Comparison of ENCODE assay signal across 9 mouse cellular contexts in the genomic region with DNA sequence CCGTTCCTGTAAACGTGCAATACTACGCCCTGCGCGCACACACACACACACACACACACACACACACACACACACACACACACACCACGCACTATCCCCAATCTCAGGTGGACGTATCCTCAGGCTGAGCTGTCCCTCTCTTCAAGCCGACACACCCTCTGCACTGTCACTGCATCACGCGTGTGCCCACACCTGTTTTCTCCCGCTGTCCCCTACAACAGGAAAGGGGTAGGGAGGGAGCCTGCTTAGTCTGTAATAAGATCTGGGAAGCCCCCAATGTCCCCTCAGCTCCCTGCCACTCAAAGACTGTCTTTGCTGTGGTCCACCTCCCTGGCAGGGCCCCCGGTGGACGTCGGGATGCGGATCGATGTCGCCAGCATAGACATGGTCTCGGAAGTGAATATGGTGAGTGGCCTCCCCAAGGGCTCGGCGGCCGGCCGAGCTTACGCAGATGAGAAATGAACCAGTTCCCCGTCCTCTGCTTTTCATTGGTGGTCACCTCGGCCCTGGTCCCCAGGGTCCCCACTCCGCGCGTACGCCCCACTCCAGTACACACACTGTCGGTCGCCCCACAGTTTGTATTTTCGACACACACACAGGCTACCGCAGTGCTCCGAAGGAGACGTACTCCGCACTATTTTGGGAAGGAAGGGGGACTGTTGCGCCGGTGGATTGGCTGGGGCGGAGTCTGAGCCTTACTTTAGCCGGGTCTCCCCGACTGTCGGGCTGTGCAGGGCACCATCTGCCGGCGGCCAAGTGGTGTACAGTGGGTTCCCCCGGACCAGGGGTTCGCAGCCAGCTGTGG. TPM values are rescaled to one million over a fixed set of nuclear protein-coding genes. Genes with fewer than 3 reads are reported as not detected.
DNase-seq lines count a peak whose midpoint lies in the region; ATAC-seq and TF ChIP-seq lines count a peak whose summit lies in the region.
"Had no signal": no experiment of that assay in that cellular context is flagged by ENCODE, and none has a peak within 500 bp of the region (broad histone marks: within the 10 kb centered on the region; RNA-seq: fewer than 3 reads in every experiment).

No protein-coding gene starts in this region.

- H3K27me3 ChIP-seq in embryonic facial prominence, embryonic 13.5 days = peaks cover 24% of the 10 kb centered on the region
- H3K27me3 ChIP-seq in heart, embryonic 12.5 days (replicated peaks) = peaks cover 4% of the 10 kb centered on the region
- 0 out of 2 replicates have a peak, but pooled peaks cover 4% of the 10 kb centered on the region for H3K27me3 ChIP-seq in kidney, postnatal 0 days (ENCODE audit: insufficient read depth, low read length)
- H3K27me3 ChIP-seq in neural tube, embryonic 12.5 days (replicated peaks) = 0 out of 2 replicates have a peak, but pooled peaks cover 2% of the 10 kb centered on the region

- H3K4me3 ChIP-seq in gastrocnemius, adult 2 months = peak overlapping the region; percentile 69
- peak overlapping the region; percentile 56 for H3K4me3 ChIP-seq in embryonic facial prominence, embryonic 13.5 days
- H3K4me3 ChIP-seq in heart, embryonic 12.5 days = peak overlapping the region; percentile 51
- peak overlapping the region; percentile 37 for H3K4me3 ChIP-seq in kidney, postnatal 0 days (replicated peaks; ENCODE audit: low read depth, low read length)
- H3K4me3 ChIP-seq in neural tube, embryonic 12.5 days = peak overlapping the region; percentile 49

- no peaks in the 10 kb centered on the region for H3K36me3 ChIP-seq in embryonic facial prominence, embryonic 13.5 days
- H3K36me3 ChIP-seq in heart, embryonic 12.5 days = no peaks in the 10 kb centered on the region
- H3K36me3 ChIP-seq in kidney, postnatal 0 days (ENCODE audit: insufficient read depth, low read length) = no peaks in the 10 kb centered on the region
- no peaks in the 10 kb centered on the region for H3K36me3 ChIP-seq in neural tube, embryonic 12.5 days

- intact Hi-C loops in gastrocnemius, adult 2 months (cut with DNase I) = no loop called here

- H3K27ac ChIP-seq in gastrocnemius, adult 2 months = no peak overlapping the region
- H3K27ac ChIP-seq in embryonic facial prominence, embryonic 13.5 days = no peak overlapping the region
- no peak overlapping the region for H3K27ac ChIP-seq in heart, embryonic 12.5 days (ENCODE audit: poor library complexity, severe bottlenecking)
- no peak overlapping the region for H3K27ac ChIP-seq in kidney, postnatal 0 days
- no peak overlapping the region for H3K27ac ChIP-seq in neural tube, embryonic 12.5 days

- under 1% methylated on average over 46 of the region's 46 CpGs for WGBS in embryonic facial prominence, embryonic 13.5 days
- under 1% methylated on average over 46 of the region's 46 CpGs for WGBS in heart, embryonic 12.5 days
- under 1% methylated on average over 46 of the region's 46 CpGs for WGBS in kidney, postnatal 0 days
- WGBS in neural tube, embryonic 12.5 days = 1% methylated on average over 45 of the region's 46 CpGs

- H3K4me1 ChIP-seq in embryonic facial prominence, embryonic 13.5 days = peaks cover 5% of the 10 kb centered on the region; the same call in 1 of the 2 replicates
- H3K4me1 ChIP-seq in heart, embryonic 12.5 days (replicated peaks) = no peaks in the 10 kb centered on the region
- no peaks in the 10 kb centered on the region for H3K4me1 ChIP-seq in kidney, postnatal 0 days (replicated peaks; ENCODE audit: insufficient read depth, low read length)
- peaks cover 11% of the 10 kb centered on the region; the same call in 1 of the 2 replicates for H3K4me1 ChIP-seq in neural tube, embryonic 12.5 days

- H3K9me3 ChIP-seq in embryonic facial prominence, embryonic 13.5 days = no peaks in the 10 kb centered on the region
- no peaks in the 10 kb centered on the region for H3K9me3 ChIP-seq in heart, embryonic 12.5 days (replicated peaks)
- H3K9me3 ChIP-seq in kidney, postnatal 0 days (replicated peaks; ENCODE audit: low read length) = no peaks in the 10 kb centered on the region
- no peaks in the 10 kb centered on the region for H3K9me3 ChIP-seq in neural tube, embryonic 12.5 days

- peak overlapping the region; percentile 88 for H3K4me2 ChIP-seq in embryonic facial prominence, embryonic 13.5 days
- H3K4me2 ChIP-seq in heart, embryonic 12.5 days = peak overlapping the region; percentile 99
- peak overlapping the region; percentile 73 for H3K4me2 ChIP-seq in kidney, postnatal 0 days (ENCODE audit: low read length)
- H3K4me2 ChIP-seq in neural tube, embryonic 12.5 days (replicated peaks) = peak overlapping the region; percentile 96

- peak; percentile 22; the same call in 1 of the 2 replicates for TF ChIP-seq CTCF in gastrocnemius, adult 2 months (IDR thresholded peaks at IDR 0.05)
- TF ChIP-seq CTCF in kidney, postnatal 0 days (IDR thresholded peaks at IDR 0.05; ENCODE audit: low read depth) = peak; percentile 63

- peak; percentile 86 for ATAC-seq in embryonic facial prominence, embryonic 13.5 days (ENCODE audit: insufficient number of reproducible peaks, insufficient read depth, low FRiP score, low TSS enrichment, low read depth)
- peak; percentile 89 for ATAC-seq in heart, embryonic 12.5 days (ENCODE audit: insufficient number of reproducible peaks, low FRiP score)
- peak; percentile 85 for ATAC-seq in kidney, postnatal 0 days (replicated peaks; ENCODE audit: low FRiP score, low read depth)
- ATAC-seq in neural tube, embryonic 12.5 days (ENCODE audit: low FRiP score, low read depth) = peak; percentile 93

- DNase-seq in gastrocnemius, adult 2 months = peak; percentile 26
- DNase-seq in gastrocnemius, adult 18-20 months (ENCODE audit: low spot score) = no peak
- DNase-seq in kidney, postnatal 0 days (ENCODE audit: low spot score) = peak; percentile 68
- DNase-seq in liver = peak; percentile 34
- DNase-seq in urinary bladder, postnatal 14 days (ENCODE audit: low spot score) = peak; percentile 20

- peak overlapping the region; percentile 73 for H3K9ac ChIP-seq in embryonic facial prominence, embryonic 13.5 days
- H3K9ac ChIP-seq in heart, embryonic 12.5 days = peak overlapping the region; percentile 45
- H3K9ac ChIP-seq in kidney, postnatal 0 days (ENCODE audit: low read depth, low read length) = 0 out of 2 replicates have a peak overlapping the region, but pooled peaks have one; percentile 32
- peak overlapping the region; percentile 47 for H3K9ac ChIP-seq in neural tube, embryonic 12.5 days

RNA-seq across cellular contexts. Expression of a gene that starts 42.6 kb away (rescaled TPM):
- total RNA-seq in gastrocnemius, adult 2 months (2021) = not detected
- not detected for total RNA-seq in gastrocnemius, adult 18-20 months (2021)
- 10.7 and 12.5 TPM in 2 replicates for polyA plus RNA-seq in embryonic facial prominence, embryonic 13.5 days (2015; fragmentation: Nextera tagmentation; extraction: Ambion mirVana)
- 7.7 and 7.8 TPM in 2 replicates for polyA plus RNA-seq in heart, embryonic 12.5 days (2016; fragmentation: Nextera tagmentation; extraction: Ambion mirVana)
- 2.2 and 2.9 TPM in 2 replicates for polyA plus RNA-seq in kidney, postnatal 0 days (2015; fragmentation: Nextera tagmentation; extraction: Ambion mirVana)
- 3.6 and 3.9 TPM in 2 replicates for polyA plus RNA-seq in neural tube, embryonic 12.5 days (2016; fragmentation: Nextera tagmentation; extraction: Ambion mirVana)
- polyA plus RNA-seq: large intestine, adult 2 months had no signal

RNA-seq across cellular contexts. Expression of a gene that starts 42.8 kb away (rescaled TPM):
- total RNA-seq in gastrocnemius, adult 2 months (2021) = under 1 TPM in 1 of 2 experiments, not detected in 1; 0.03 TPM
- under 1 TPM; 0.02 TPM for total RNA-seq in gastrocnemius, adult 18-20 months (2021)
- 2.7 and 3.2 TPM in 2 replicates for polyA plus RNA-seq in embryonic facial prominence, embryonic 13.5 days (2015; fragmentation: Nextera tagmentation; extraction: Ambion mirVana)
- polyA plus RNA-seq in heart, embryonic 12.5 days (2016; fragmentation: Nextera tagmentation; extraction: Ambion mirVana) = 1.0 and 1.4 TPM in 2 replicates
- 0.26 and 0.50 TPM in 2 replicates for polyA plus RNA-seq in kidney, postnatal 0 days (2015; fragmentation: Nextera tagmentation; extraction: Ambion mirVana)
- 1.9 and 2.1 TPM in 2 replicates for polyA plus RNA-seq in neural tube, embryonic 12.5 days (2016; fragmentation: Nextera tagmentation; extraction: Ambion mirVana)
- polyA plus RNA-seq: large intestine, adult 2 months had no signal
